In the genomic region with DNA sequence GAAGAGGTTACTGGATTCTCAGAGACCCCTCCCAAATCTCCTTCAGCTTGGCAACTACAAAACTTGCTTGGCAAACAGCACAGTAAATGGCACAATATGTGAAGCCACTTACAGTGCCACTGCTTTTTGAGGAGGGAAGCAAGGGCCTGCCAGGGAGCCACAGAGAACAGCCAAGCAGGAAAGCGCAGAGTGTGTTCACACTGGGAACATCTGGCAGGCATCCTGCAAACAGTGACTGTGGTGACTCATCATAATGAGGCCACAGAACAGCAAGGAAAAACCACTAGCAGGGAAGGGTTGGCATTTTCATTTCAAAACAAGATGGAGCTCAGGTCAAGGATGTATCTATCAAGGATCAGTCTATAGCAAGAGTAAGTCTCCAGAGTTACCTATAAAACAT, we compare ENCODE assay signal across 8 mouse cellular contexts. TPM values are rescaled to one million over a fixed set of nuclear protein-coding genes. Genes with fewer than 3 reads are reported as not detected.
DNase-seq lines count a peak whose midpoint lies in the region; ATAC-seq and TF ChIP-seq lines count a peak whose summit lies in the region.

No protein-coding gene starts in this region.

- H3K9ac ChIP-seq in embryonic facial prominence, embryonic 13.5 days = 0 out of 2 replicates have a peak overlapping the region, but pooled peaks have one; percentile 16
- no peak overlapping the region for H3K9ac ChIP-seq in MEL (ENCODE audit: control insufficient read depth, low read depth, low read length, poor library complexity, severe bottlenecking)

- DNase-seq in embryonic facial prominence, embryonic 10.5 days (ENCODE audit: low spot score) = no peak
- peak; percentile 59 for DNase-seq in MEL (ENCODE audit: low read depth, low spot score)
- DNase-seq in forelimb bud, embryonic 11.5 days (ENCODE audit: low read depth, low spot score) = peak; percentile 9
- peak; percentile 71 for DNase-seq in heart, postnatal 4 days
- DNase-seq in left cerebral cortex, adult 2 months (ENCODE audit: extremely low spot score in 1 of 2, low spot score in 2 of 2) = peak; percentile 32 to 38

- intact Hi-C loops in left cerebral cortex, adult 2 months (cut with DNase I) = no loop called here

- no peak overlapping the region for H3K4me3 ChIP-seq in embryonic facial prominence, embryonic 13.5 days
- H3K4me3 ChIP-seq in embryonic facial prominence, embryonic 10.5 days = no peak overlapping the region
- H3K4me3 ChIP-seq in MEL (ENCODE audit: control insufficient read depth in 1 of 2, insufficient read depth in 1 of 2, low read depth in 2 of 2, low read length in 2 of 2) = no peak overlapping the region
- no peak overlapping the region for H3K4me3 ChIP-seq in left cerebral cortex, adult 2 months
- H3K4me3 ChIP-seq in olfactory bulb, adult 2 months (ENCODE audit: insufficient read depth, low read depth, low read length) = no peak overlapping the region

- ATAC-seq in embryonic facial prominence, embryonic 13.5 days (ENCODE audit: insufficient number of reproducible peaks, insufficient read depth, low FRiP score, low TSS enrichment, low read depth) = no peak
- no peak for ATAC-seq in activated CD4-positive, CD25-positive, alpha-beta regulatory T cell, adult 4 months

- peak overlapping the region; percentile 51 for H3K27ac ChIP-seq in embryonic facial prominence, embryonic 13.5 days
- no peak overlapping the region for H3K27ac ChIP-seq in embryonic facial prominence, embryonic 10.5 days (replicated peaks)
- H3K27ac ChIP-seq in MEL (ENCODE audit: control insufficient read depth, low read depth, low read length) = peak overlapping the region; percentile 19
- 0 out of 2 replicates have a peak overlapping the region, but pooled peaks have one; percentile 26 for H3K27ac ChIP-seq in left cerebral cortex, adult 2 months
- peak overlapping the region; percentile 24; the same call in 1 of the 2 replicates for H3K27ac ChIP-seq in olfactory bulb, adult 2 months (ENCODE audit: insufficient read depth, low read depth, low read length)

- no peaks in the 10 kb centered on the region for H3K36me3 ChIP-seq in embryonic facial prominence, embryonic 13.5 days
- no peaks in the 10 kb centered on the region for H3K36me3 ChIP-seq in embryonic facial prominence, embryonic 10.5 days (replicated peaks)
- H3K36me3 ChIP-seq in MEL (ENCODE audit: control insufficient read depth in 1 of 2, insufficient read depth in 2 of 2, low read length in 2 of 2) = peaks cover 0 to 23% of the 10 kb centered on the region in 2 experiments; a peak in 2 of 4 replicates

- H3K27me3 ChIP-seq in embryonic facial prominence, embryonic 13.5 days = no peaks in the 10 kb centered on the region
- H3K27me3 ChIP-seq in embryonic facial prominence, embryonic 10.5 days (replicated peaks; ENCODE audit: low read depth, poor library complexity, severe bottlenecking) = no peaks in the 10 kb centered on the region
- no peaks in the 10 kb centered on the region for H3K27me3 ChIP-seq in MEL (ENCODE audit: control insufficient read depth in 1 of 2, insufficient read depth in 2 of 2, low read length in 2 of 2)

- H3K4me1 ChIP-seq in embryonic facial prominence, embryonic 13.5 days = peaks cover 11% of the 10 kb centered on the region
- peaks cover 5% of the 10 kb centered on the region; the same call in 1 of the 2 replicates for H3K4me1 ChIP-seq in embryonic facial prominence, embryonic 10.5 days
- H3K4me1 ChIP-seq in MEL (ENCODE audit: control insufficient read depth in 1 of 2, insufficient read depth in 2 of 2, low read length in 2 of 2) = peaks cover 19 to 23% of the 10 kb centered on the region in 2 experiments
- peaks cover 14% of the 10 kb centered on the region for H3K4me1 ChIP-seq in olfactory bulb, adult 2 months (ENCODE audit: control insufficient read depth, insufficient read depth, low read length)

- no peak for TF ChIP-seq CTCF in MEL (IDR thresholded peaks at IDR 0.05 in 2 of 3, conservative IDR thresholded peaks at IDR 0.05 in 1 of 3; ENCODE audit: control insufficient read depth in 1 of 3, insufficient read depth in 1 of 3, low read depth in 2 of 3, low read length in 3 of 3, poor library complexity in 1 of 3, severe bottlenecking in 1 of 3)
- TF ChIP-seq CTCF in left cerebral cortex, adult 2 months (IDR thresholded peaks at IDR 0.05) = no peak
- TF ChIP-seq CTCF in olfactory bulb, adult 2 months (IDR thresholded peaks at IDR 0.05; ENCODE audit: insufficient read depth, low read depth, low read length) = no peak

- 0 out of 4 replicates have a peak, but pooled peaks of 1 of the 2 experiments have one; percentile 24 for TF ChIP-seq EP300 in MEL (IDR thresholded peaks at IDR 0.05; ENCODE audit: low read depth in 1 of 2, low read length in 2 of 2)

- H3K4me2 ChIP-seq in embryonic facial prominence, embryonic 13.5 days = no peak overlapping the region

- TF ChIP-seq RAD21 in MEL (IDR thresholded peaks at IDR 0.05; ENCODE audit: low read depth, low read length) = no peak

- WGBS in embryonic facial prominence, embryonic 13.5 days = 48% methylated on average over 1 of the region's 1 CpGs
- WGBS in embryonic facial prominence, embryonic 10.5 days = 76% methylated on average over 1 of the region's 1 CpGs
- 19% methylated on average over 1 of the region's 1 CpGs for WGBS in olfactory bulb, adult 2 months

- peaks cover 24% of the 10 kb centered on the region for H3K79me2 ChIP-seq in MEL (ENCODE audit: control insufficient read depth, insufficient read depth, low read length, poor library complexity)

- no peaks in the 10 kb centered on the region for H3K9me3 ChIP-seq in embryonic facial prominence, embryonic 13.5 days
- H3K9me3 ChIP-seq in embryonic facial prominence, embryonic 10.5 days = no peaks in the 10 kb centered on the region
- H3K9me3 ChIP-seq in MEL (replicated peaks; ENCODE audit: insufficient read depth, low read length) = no peaks in the 10 kb centered on the region

- no peak for TF ChIP-seq POLR2A in MEL (IDR thresholded peaks at IDR 0.05; ENCODE audit: control insufficient read depth in 1 of 2, insufficient read depth in 1 of 2, low read depth in 1 of 2, low read length in 2 of 2, poor library complexity in 1 of 2)
- no peak for TF ChIP-seq POLR2A in olfactory bulb, adult 2 months (IDR thresholded peaks at IDR 0.05; ENCODE audit: insufficient read depth, low read depth, low read length)

TF ChIP-seq in MEL, 35 proteins besides CTCF, POLR2A, EP300 and RAD21:
- TF ChIP-seq ETS1 (IDR thresholded peaks at IDR 0.05; ENCODE audit: low read depth, low read length) (peak; percentile 55; the same call in 1 of the 2 replicates), USF2 (IDR thresholded peaks at IDR 0.05; ENCODE audit: borderline replicate concordance in 1 of 2, insufficient read depth in 1 of 2, low read depth in 1 of 2, low read length in 2 of 2) (no peak), NRF1 (IDR thresholded peaks at IDR 0.05; ENCODE audit: insufficient read depth, low read depth, low read length, poor library complexity, severe bottlenecking) (no peak)

RNA-seq across cellular contexts. Expression of gene Jak1, which starts 30.8 kb away (rescaled TPM):
- 72.2 and 83.4 TPM in 2 replicates for polyA plus RNA-seq in embryonic facial prominence, embryonic 13.5 days (2015; fragmentation: Nextera tagmentation; extraction: Ambion mirVana)
- polyA plus RNA-seq in embryonic facial prominence, embryonic 10.5 days (2016; fragmentation: Nextera tagmentation; extraction: Ambion mirVana) = 47.6 and 49.0 TPM in 2 replicates
- 35.0 and 37.3 TPM in 2 replicates for total RNA-seq in MEL (2012; rRNA removed)
- 10 to 100 TPM in 1 of 2 experiments, not detected in 1; 41.9 TPM for polyA plus RNA-seq in MEL (2012; ENCODE audit: insufficient read depth in 1 of 2, insufficient read length in 2 of 2, low read depth in 1 of 2, low replicate concordance in 2 of 2, missing spikeins in 1 of 2)
- total RNA-seq in heart, postnatal 4 days (2021) = 10 to 100 TPM; 86.6 to 89.9 TPM
- 100 to 1,000 TPM; 121 to 129 TPM for total RNA-seq in left cerebral cortex, adult 2 months (2021)
- polyA plus RNA-seq in olfactory bulb, adult 2 months (2012; ENCODE audit: insufficient read depth, insufficient read length, low replicate concordance, missing spikeins) = 544 and 548 TPM in 2 replicates
- 100 to 1,000 TPM; 332 to 339 TPM for polyA plus RNA-seq in activated CD4-positive, CD25-positive, alpha-beta regulatory T cell, adult 4 months (2017; shearing (Covaris generic))
